Mouse (Mus musculus): Measurements from ENCODE around the gene Gmip.

Gene Gmip

GRCm38 (mm10) chr8:69803366-69803765 lies 5.1 kb upstream of the Gmip start:
- no peak for DNase-seq (ENCODE audit: low spot score)

DNA sequence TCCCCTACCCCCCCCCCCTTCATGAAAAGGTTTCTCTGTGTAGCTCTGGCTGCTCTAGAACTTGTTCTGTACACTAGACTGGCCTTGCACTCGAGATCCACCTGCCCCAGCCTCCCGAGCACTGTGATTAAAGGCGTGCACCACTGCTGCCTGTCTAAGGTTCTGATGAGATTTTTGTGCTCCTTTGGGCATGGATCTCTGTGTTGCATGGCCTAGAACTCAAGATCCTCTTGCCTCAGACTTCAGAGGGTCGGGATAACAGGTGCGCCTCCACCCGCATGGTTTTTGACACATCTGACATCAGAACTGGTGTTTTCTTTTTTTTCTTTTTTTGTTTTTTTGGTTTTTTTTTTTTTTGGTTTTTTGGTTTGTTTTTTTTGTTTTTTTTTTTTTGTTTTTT lies 3.9 kb upstream of the Gmip start:
- no peak for DNase-seq (ENCODE audit: low spot score)

DNA sequence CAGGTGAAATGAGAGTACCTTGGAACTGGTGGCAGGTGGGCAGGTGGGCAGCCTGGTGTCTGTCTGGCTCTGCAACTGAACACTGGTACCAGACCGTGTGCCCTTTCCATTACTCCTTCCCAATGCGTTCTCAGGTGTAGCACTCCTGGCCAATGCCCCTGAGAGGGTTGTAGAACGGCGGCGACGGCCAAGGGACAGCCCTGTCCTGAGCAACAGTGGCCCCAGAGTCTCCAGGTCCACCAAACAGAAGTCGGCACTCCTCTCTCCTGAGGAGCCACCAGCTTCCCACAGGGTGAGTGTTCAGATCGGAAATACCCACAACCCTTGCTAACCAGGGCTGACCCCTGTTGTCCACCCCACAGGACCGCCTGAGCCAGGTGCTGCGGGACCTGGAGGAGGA lies 3.4 kb upstream of the Gmip start:
- DNase-seq (ENCODE audit: low spot score), result no peak

DNA sequence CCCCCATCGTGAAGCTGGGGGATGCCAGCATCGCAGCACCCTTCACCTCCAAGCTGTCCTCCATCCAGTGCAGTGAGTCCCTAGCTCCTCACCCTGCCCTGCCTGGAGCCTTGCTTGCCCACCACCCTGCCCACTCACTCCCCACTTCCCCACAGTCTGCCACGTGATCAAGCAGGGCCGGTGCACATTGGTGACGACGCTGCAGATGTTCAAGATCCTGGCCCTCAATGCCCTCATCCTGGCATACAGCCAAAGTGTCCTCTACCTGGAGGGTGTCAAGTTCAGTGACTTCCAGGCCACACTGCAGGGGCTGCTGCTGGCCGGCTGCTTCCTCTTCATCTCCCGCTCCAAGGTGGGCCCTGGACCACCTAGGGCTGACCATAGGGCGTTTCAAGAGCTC lies 3.0 kb upstream of the Gmip start:
- DNase-seq (ENCODE audit: low spot score), result no peak

- DNase-seq (ENCODE audit: low spot score), result no peak
Observed at GRCm38 (mm10) chr8:69807236-69807635, 1.2 kb upstream of the Gmip start.

DNA sequence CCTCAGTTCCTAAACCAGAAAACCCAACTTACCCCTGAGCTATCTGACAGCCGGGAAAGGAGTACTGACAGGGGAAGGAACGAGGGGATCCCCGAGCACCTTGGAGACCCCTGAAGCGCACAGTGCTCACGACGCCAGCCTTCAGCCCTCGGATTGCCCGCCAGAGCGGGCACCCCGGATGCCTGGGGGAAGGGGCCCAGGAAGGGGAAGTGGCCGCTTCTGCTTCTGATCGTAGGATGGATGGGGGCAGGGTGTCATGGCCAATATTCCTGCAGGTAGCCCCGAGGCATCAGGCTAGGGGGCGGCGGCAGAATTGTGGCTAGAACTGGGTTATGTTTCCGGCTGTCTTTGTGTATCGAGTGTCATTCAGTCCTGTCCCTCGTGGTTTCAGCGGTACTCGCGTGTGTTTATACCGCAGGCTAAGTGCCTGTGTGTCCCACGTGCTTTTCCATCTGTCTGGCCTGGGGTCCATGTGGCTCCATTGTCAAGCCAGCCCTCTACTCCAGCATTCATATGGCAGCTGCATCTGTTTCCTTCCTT lies 455 bp downstream of the Gmip start:
- peak; percentile 64 for DNase-seq (ENCODE audit: low spot score)

GRCm38 (mm10) chr8:69809820-69810219 lies 1.3 kb downstream of the Gmip start:
- no peak for DNase-seq (ENCODE audit: low spot score)

DNA sequence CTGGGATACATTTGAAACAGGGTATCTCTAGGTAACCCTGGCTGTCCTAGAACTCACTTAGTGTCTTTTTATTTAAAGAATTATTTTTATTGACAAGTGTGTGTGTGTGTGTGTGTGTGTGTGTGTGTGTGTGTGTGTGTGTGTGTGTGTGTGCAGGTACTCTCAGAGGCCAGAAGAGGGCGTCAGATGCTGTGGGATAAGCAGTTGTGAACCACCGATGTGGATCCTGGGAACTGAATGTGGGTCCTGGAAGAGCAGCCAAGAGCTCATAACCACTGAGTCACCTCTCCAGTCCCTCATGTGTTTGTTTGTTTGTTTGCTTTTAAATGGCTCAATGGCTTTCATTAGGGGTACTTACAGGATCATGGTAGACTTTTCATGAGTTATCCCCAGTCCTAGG lies 6.4 kb downstream of the Gmip start:
- DNase-seq (ENCODE audit: low spot score), result no peak

- DNase-seq (ENCODE audit: low spot score), result no peak
Observed at GRCm38 (mm10) chr8:69815396-69815795, 6.9 kb downstream of the Gmip start.

DNA sequence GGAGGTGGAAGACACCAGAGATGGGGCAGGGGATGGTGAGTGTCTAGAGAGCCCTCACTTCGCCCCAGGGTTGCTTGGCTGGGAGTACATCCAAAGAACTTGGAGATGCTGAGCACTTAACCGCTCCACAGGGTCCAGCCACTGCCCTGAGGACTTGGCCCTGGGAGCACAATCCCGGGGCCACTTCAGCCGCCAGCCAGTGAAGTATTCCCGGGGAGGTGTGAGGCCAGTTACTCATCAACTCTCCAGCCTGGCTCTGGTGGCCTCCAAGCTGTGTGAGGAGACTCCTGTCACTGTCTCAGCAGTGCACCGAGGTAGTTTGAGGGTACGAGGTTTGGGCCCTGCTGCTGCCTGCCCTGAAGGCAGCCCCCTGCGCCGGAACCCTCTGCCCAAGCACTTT lies 12.0 kb downstream of the Gmip start:
- no peak for DNase-seq (ENCODE audit: low spot score)

GRCm38 (mm10) chr8:69821971-69822385 lies 13.5 kb downstream of the Gmip start:
- no peak for DNase-seq (ENCODE audit: low spot score)

GRCm38 (mm10) chr8:69822386-69823191 lies 14.1 kb downstream of the Gmip start, which contains the start of gene Lpar2:
Gene Lpar2, plus strand, starts transcription at chr8:69822429.
- DNase-seq (ENCODE audit: low spot score), result peak; percentile 47

- DNase-seq (ENCODE audit: low spot score), result no peak
Observed at GRCm38 (mm10) chr8:69826371-69826770, 17.9 kb downstream of the Gmip start.

- peak; percentile 96 for DNase-seq (ENCODE audit: low spot score)
Observed at GRCm38 (mm10) chr8:69832298-69832853, 23.9 kb downstream of the Gmip start, which contains the start of gene Pbx4. Gene Pbx4, plus strand, starts transcription at chr8:69832491.

- DNase-seq (ENCODE audit: low spot score), result no peak
Observed at GRCm38 (mm10) chr8:69837057-69837682, 28.7 kb downstream of the Gmip start.

DNA sequence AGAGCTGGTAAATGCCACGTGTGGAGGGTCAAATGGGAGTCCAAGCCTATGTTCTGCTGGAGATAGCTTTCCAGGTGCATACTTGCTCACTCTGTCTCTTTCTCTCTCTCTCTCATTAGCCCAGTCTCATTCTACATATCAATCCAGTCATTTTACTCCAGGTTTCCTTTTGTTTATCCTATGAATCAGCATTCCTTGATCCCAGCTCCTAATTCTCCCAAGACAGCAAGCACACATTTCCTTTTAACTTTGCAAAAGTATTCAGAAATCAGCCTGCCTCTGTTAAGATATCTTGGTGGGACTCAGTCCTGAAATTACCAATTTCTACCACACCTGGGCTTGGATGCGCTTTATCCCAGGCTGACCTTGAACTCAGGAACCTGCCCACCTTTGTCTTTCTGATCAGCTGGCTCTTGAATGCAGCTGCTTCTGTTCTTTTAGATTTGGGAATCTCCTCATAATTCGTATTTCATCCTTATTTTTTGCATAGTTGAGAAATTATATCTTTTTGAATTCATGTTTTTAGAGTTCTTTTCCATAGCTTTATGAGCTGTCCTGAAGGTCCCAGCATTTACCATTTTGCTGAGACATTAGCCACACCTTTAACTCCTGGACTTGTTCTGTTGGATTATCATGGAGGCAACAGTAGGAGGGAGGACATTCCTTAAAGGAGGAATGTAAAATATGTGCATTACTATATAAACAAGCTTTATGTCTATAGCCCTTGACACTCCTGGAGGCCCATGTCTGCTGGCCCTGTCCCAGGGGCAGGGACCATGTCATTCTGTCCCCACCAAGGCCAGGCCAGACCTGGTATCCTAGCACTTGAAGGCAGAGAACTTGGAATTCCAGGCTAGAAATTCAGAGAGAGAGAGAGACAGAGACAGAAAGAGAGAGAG lies 38.9 kb downstream of the Gmip start:
- DNase-seq (ENCODE audit: low spot score), result no peak

- no peak for DNase-seq (ENCODE audit: low spot score)
Observed at GRCm38 (mm10) chr8:69848951-69849350, 40.5 kb downstream of the Gmip start.

DNA sequence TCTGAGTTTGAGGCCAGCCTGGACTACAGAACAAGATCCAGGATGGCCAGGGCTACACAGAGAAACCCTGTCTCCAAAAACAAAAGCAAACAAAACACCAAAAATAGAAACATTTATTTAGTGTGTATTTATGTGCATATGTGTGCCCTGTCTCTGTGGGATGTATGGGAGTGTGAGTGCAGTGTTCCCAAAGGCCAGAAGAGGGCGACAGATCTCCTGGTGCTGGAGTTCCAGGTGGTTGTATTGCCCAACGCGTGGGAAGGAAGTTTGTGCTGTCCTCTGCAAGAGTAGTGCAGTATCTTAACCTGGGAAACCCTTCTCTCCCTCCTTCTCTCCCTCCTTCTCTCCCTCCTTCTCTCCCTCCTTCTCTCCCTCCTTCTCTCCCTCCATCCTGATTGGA lies 41.4 kb downstream of the Gmip start:
- no peak for DNase-seq (ENCODE audit: low spot score)

- DNase-seq (ENCODE audit: low spot score), result no peak
Observed at GRCm38 (mm10) chr8:69850926-69851506, 42.5 kb downstream of the Gmip start.

DNA sequence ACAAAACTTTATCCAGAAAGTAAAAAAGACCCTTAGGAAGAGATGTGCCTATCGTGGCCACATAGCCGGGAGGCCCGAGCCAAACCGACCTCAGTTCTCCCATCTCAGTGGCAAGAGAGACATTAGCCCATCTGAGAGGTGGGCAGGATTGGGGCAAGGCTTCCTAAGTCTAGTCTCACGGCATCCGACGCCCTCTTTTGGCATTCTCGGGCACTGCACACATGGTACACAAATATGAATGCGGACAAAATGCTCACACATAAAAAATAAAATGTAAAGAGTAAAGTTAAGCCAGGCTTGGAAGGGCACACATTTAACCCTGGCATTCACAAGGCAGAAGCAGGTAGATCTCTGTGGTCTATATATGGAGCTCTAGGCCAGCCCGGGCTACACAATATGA lies 45.4 kb downstream of the Gmip start:
- DNase-seq (ENCODE audit: low spot score), result no peak

- no peak for DNase-seq (ENCODE audit: low spot score)
Observed at GRCm38 (mm10) chr8:69860807-69861206, 52.3 kb downstream of the Gmip start.

DNA sequence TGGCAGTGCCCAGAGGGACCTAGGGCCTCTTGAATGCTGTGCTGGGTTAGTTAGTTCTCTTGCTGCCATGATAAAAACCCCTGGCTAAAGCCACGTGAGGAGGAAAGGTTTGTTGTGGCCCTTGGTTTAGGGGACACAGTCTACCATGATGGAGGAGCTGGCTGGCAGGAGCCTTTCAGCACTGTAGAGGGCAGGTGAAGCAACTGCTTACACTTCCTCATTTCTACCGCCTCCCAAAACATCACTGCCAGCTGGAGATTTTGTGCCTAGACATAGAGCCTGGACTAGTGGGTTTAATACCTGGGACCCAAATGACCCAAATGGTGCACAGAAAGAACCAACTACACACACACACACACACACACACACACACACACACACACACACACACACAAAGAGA lies 52.8 kb downstream of the Gmip start:
- DNase-seq (ENCODE audit: low spot score), result no peak
